Mouse (Mus musculus) kidney, postnatal 4 days (tissue): ENCODE data around the gene Zfp3.
A peak's percentile ranks its signal among the peaks of the same experiment; 100 is the strongest.

ENCODE experiments used
- DNase-seq, 2 experiments: peaks; one replicate each; pipeline ENCODE4 v3.0.0; 2021; ENCODE audit warnings: mixed read lengths in 2 of 2

Zfp3 gene

GRCm38 (mm10) chr11:70809011-70809410, 45.0 kb downstream of the Zfp3 start:
- no peak for DNase-seq

- no peak for DNase-seq
Measured at GRCm38 (mm10) chr11:70811041-70811440, 47.0 kb downstream of the Zfp3 start.

GRCm38 (mm10) chr11:70811471-70812240, 47.6 kb downstream of the Zfp3 start:
- no peak for DNase-seq

- no peak for DNase-seq
Measured at GRCm38 (mm10) chr11:70812365-70812764, 48.4 kb downstream of the Zfp3 start, which contains the start of gene Scimp. Gene Scimp (minus strand): TSS chr11:70812586.

- no peak for DNase-seq
Measured at GRCm38 (mm10) chr11:70815071-70815470, 51.1 kb downstream of the Zfp3 start.

- DNase-seq, result peak; percentile 56 to 63
Measured at GRCm38 (mm10) chr11:70815498-70816078, 51.6 kb downstream of the Zfp3 start.

- DNase-seq, result no peak
Measured at GRCm38 (mm10) chr11:70816770-70817169, 52.8 kb downstream of the Zfp3 start.

GRCm38 (mm10) chr11:70820120-70820519, 56.1 kb downstream of the Zfp3 start:
- no peak for DNase-seq

- peak; percentile 38 to 61 for DNase-seq
Measured at GRCm38 (mm10) chr11:70821728-70822591, 58.0 kb downstream of the Zfp3 start.
